ENCODE assay signal across 23 mouse cellular contexts in genomic region chr14:100177796-100178195, GRCm38 (mm10).
DNase-seq lines count a peak whose midpoint lies in the region; ATAC-seq and TF ChIP-seq lines count a peak whose summit lies in the region.
"Had no signal": no experiment of that assay in that cellular context is flagged by ENCODE, and none has a peak within 500 bp of the region (broad histone marks: within the 10 kb centered on the region; RNA-seq: fewer than 3 reads in every experiment).

No protein-coding gene starts in this region.

- H3K27me3 ChIP-seq in heart, adult 2 months (ENCODE audit: control insufficient read depth, insufficient read depth, low read length): no peaks in the 10 kb centered on the region
- no peaks in the 10 kb centered on the region for H3K27me3 ChIP-seq in kidney, embryonic 15.5 days
- no peaks in the 10 kb centered on the region for H3K27me3 ChIP-seq in lung, postnatal 0 days (replicated peaks; ENCODE audit: insufficient read depth, low read length)
- H3K27me3 ChIP-seq: embryonic facial prominence, embryonic 15.5 days; lung, embryonic 15.5 days; midbrain, embryonic 12.5 days; Patski had no signal

- TF ChIP-seq CTCF in heart, adult 2 months (IDR thresholded peaks at IDR 0.05): peak; percentile 68
- TF ChIP-seq CTCF in lung, postnatal 0 days (IDR thresholded peaks at IDR 0.05): peak; percentile 49
- TF ChIP-seq CTCF in lung, adult 2 months (IDR thresholded peaks at IDR 0.05; ENCODE audit: insufficient read depth, low read length): no peak

- no peak overlapping the region for H3K9ac ChIP-seq in heart, adult 2 months (ENCODE audit: low read depth, low read length)
- no peak overlapping the region for H3K9ac ChIP-seq in kidney, embryonic 15.5 days
- H3K9ac ChIP-seq in lung, postnatal 0 days (replicated peaks; ENCODE audit: low read depth): no peak overlapping the region
- H3K9ac ChIP-seq: embryonic facial prominence, embryonic 15.5 days; lung, embryonic 15.5 days; midbrain, embryonic 12.5 days had no signal

- no peak for DNase-seq in heart, adult 2 months
- DNase-seq in heart, adult 18-20 months: no peak
- peak; percentile 24 for DNase-seq in kidney, adult 9 months
- no peak for DNase-seq in lung, postnatal 0 days (ENCODE audit: low spot score)
- DNase-seq in lung, adult 2 months: no peak
- DNase-seq in adipocyte (ENCODE audit: low spot score): peak; percentile 5
- no peak for DNase-seq in right cerebral cortex, postnatal 10 days (ENCODE audit: low spot score in 2 of 2)
- DNase-seq: adrenal gland, adult 2 months; cerebellum, adult 11 months; cerebellum, adult 9-11 months; gastrocnemius, postnatal 14 days; kidney, adult 8-10 months; right cerebral cortex, postnatal 25 days; spleen, adult 18-20 months; thymus, postnatal 25 days had no signal

- intact Hi-C loops in heart, adult 2 months (cut with DNase I): no loop called here

- TF ChIP-seq POLR2A in heart, adult 2 months (IDR thresholded peaks at IDR 0.05; ENCODE audit: insufficient read depth, low read depth, low read length): no peak
- no peak for TF ChIP-seq POLR2A in lung, adult 2 months (IDR thresholded peaks at IDR 0.05; ENCODE audit: borderline replicate concordance, extremely low read depth, low read depth, low read length)

- H3K36me3 ChIP-seq in heart, adult 2 months (ENCODE audit: control insufficient read depth, insufficient read depth, low read length): 0 out of 2 replicates have a peak, but pooled peaks cover 2% of the 10 kb centered on the region
- no peaks in the 10 kb centered on the region for H3K36me3 ChIP-seq in kidney, embryonic 15.5 days
- no peaks in the 10 kb centered on the region for H3K36me3 ChIP-seq in lung, postnatal 0 days (ENCODE audit: insufficient read depth, low read length)
- H3K36me3 ChIP-seq: G1E; hindbrain, embryonic 10.5 days; lung, embryonic 15.5 days; midbrain, embryonic 12.5 days had no signal

- H3K4me3 ChIP-seq in heart, adult 2 months: no peak overlapping the region
- H3K4me3 ChIP-seq in kidney, embryonic 15.5 days (replicated peaks): no peak overlapping the region
- H3K4me3 ChIP-seq in lung, postnatal 0 days (ENCODE audit: low read depth, low read length): no peak overlapping the region
- H3K4me3 ChIP-seq in lung, adult 2 months (replicated peaks; ENCODE audit: extremely low read depth, low read depth, low read length): no peak overlapping the region
- H3K4me3 ChIP-seq: embryonic facial prominence, embryonic 15.5 days; hindbrain, embryonic 10.5 days; lung, embryonic 15.5 days; midbrain, embryonic 12.5 days had no signal

- TF ChIP-seq EP300 in heart, adult 2 months (IDR thresholded peaks at IDR 0.05; ENCODE audit: insufficient read depth, low read depth, low read length): no peak
- TF ChIP-seq EP300 in lung, postnatal 0 days (IDR thresholded peaks at IDR 0.05): no peak

- no peaks in the 10 kb centered on the region for H3K9me3 ChIP-seq in kidney, embryonic 15.5 days (replicated peaks)
- no peaks in the 10 kb centered on the region for H3K9me3 ChIP-seq in lung, postnatal 0 days (ENCODE audit: low read length)
- H3K9me3 ChIP-seq: embryonic facial prominence, embryonic 15.5 days; hindbrain, embryonic 10.5 days; lung, embryonic 15.5 days; midbrain, embryonic 12.5 days had no signal

- no peak overlapping the region for H3K27ac ChIP-seq in heart, adult 2 months
- no peak overlapping the region for H3K27ac ChIP-seq in kidney, embryonic 15.5 days
- H3K27ac ChIP-seq in lung, postnatal 0 days (ENCODE audit: low read length): no peak overlapping the region
- H3K27ac ChIP-seq: embryonic facial prominence, embryonic 15.5 days; hindbrain, embryonic 10.5 days; lung, embryonic 15.5 days; midbrain, embryonic 12.5 days had no signal

- WGBS in heart, adult 2 months: 75% methylated on average over 3 of the region's 3 CpGs
- 85% methylated on average over 3 of the region's 3 CpGs for WGBS in kidney, embryonic 15.5 days
- 70% methylated on average over 3 of the region's 3 CpGs for WGBS in lung, postnatal 0 days
- WGBS in lung, adult 2 months: 72% methylated on average over 3 of the region's 3 CpGs

- no peak for ATAC-seq in kidney, embryonic 15.5 days (replicated peaks; ENCODE audit: low FRiP score)
- ATAC-seq in lung, postnatal 0 days: no peak
- ATAC-seq: forebrain, embryonic 14.5 days; Patski had no signal

- no peak overlapping the region for H3K4me2 ChIP-seq in kidney, embryonic 15.5 days
- H3K4me2 ChIP-seq in lung, postnatal 0 days (replicated peaks; ENCODE audit: low read depth, low read length): no peak overlapping the region
- H3K4me2 ChIP-seq: embryonic facial prominence, embryonic 15.5 days; lung, embryonic 15.5 days; midbrain, embryonic 12.5 days had no signal

- 0 out of 2 replicates have a peak, but pooled peaks cover 1% of the 10 kb centered on the region for H3K4me1 ChIP-seq in heart, adult 2 months (ENCODE audit: control insufficient read depth, insufficient read depth, low read length)
- H3K4me1 ChIP-seq in kidney, embryonic 15.5 days: no peaks in the 10 kb centered on the region
- no peaks in the 10 kb centered on the region for H3K4me1 ChIP-seq in lung, postnatal 0 days (ENCODE audit: insufficient read depth, low read depth, low read length)
- no peaks in the 10 kb centered on the region for H3K4me1 ChIP-seq in lung, adult 2 months (ENCODE audit: control insufficient read depth, insufficient read depth, low read length)
- H3K4me1 ChIP-seq: embryonic facial prominence, embryonic 15.5 days; hindbrain, embryonic 10.5 days; lung, embryonic 15.5 days; midbrain, embryonic 12.5 days had no signal

- no peaks in the 10 kb centered on the region for H3K79me2 ChIP-seq in heart, adult 2 months (replicated peaks; ENCODE audit: control insufficient read depth, insufficient read depth, low read length)

Comparison
In these comparisons a context has a peak if more than half of its experiments do, and no peak if none do; other contexts are left out.
1. DNase-seq: peak in kidney, adult 9 months (single experiment) and adipocyte (single experiment); none in heart, adult 2 months (0 of 2), heart, adult 18-20 months (0 of 2), lung, postnatal 0 days (single experiment), lung, adult 2 months (single experiment) and right cerebral cortex, postnatal 10 days (0 of 2).